ENCODE assay signal across 17 mouse cellular contexts in genomic region chr13:95679491-95679941, GRCm38 (mm10). TPM values are rescaled to one million over a fixed set of nuclear protein-coding genes. Genes with fewer than 3 reads are reported as not detected.
DNase-seq lines count a peak whose midpoint lies in the region; ATAC-seq and TF ChIP-seq lines count a peak whose summit lies in the region.
"Had no signal": no experiment of that assay in that cellular context is flagged by ENCODE, and none has a peak within 500 bp of the region (broad histone marks: within the 10 kb centered on the region; RNA-seq: fewer than 3 reads in every experiment).

No protein-coding gene starts in this region.

- H3K9me3 ChIP-seq in liver, embryonic 11.5 days (ENCODE audit: control insufficient read depth, low read length): no peaks in the 10 kb centered on the region
- H3K9me3 ChIP-seq: hindbrain, embryonic 10.5 days; midbrain, embryonic 10.5 days had no signal

- no peaks in the 10 kb centered on the region for H3K36me3 ChIP-seq in spleen, adult 2 months (ENCODE audit: control insufficient read depth, insufficient read depth, low read length)
- peaks cover 8% of the 10 kb centered on the region; the same call in 1 of the 2 replicates for H3K36me3 ChIP-seq in liver, embryonic 11.5 days (ENCODE audit: control insufficient read depth, insufficient read depth, low read length)

- ATAC-seq in liver, embryonic 11.5 days (replicated peaks; ENCODE audit: low FRiP score): peak; percentile 98
- peak; percentile 86 for ATAC-seq in megakaryocyte-erythroid progenitor cell, adult 5-6 weeks (replicated peaks; ENCODE audit: low FRiP score, low TSS enrichment, poor library complexity, severe bottlenecking)
- ATAC-seq in cerebellum, adult (ENCODE audit: insufficient number of reproducible peaks, low FRiP score, low TSS enrichment): no peak
- ATAC-seq: inflammation-experienced regulatory T-cells, adult 6 months had no signal

- TF ChIP-seq POLR2A in spleen, adult 2 months (IDR thresholded peaks at IDR 0.05; ENCODE audit: low read depth, low read length): no peak

- TF ChIP-seq CTCF in spleen, adult 2 months (IDR thresholded peaks at IDR 0.05; ENCODE audit: extremely low read depth, insufficient read depth, insufficient read length, insufficient replicate concordance): no peak

- peak overlapping the region; percentile 29; the same call in 1 of the 2 replicates for H3K27ac ChIP-seq in spleen, adult 2 months (ENCODE audit: insufficient read depth, low read length)
- H3K27ac ChIP-seq in liver, embryonic 11.5 days (ENCODE audit: low read depth, low read length): peak overlapping the region; percentile 75
- H3K27ac ChIP-seq: hindbrain, embryonic 10.5 days; midbrain, embryonic 10.5 days had no signal

- peaks cover 4% of the 10 kb centered on the region; the same call in 1 of the 2 replicates for H3K4me1 ChIP-seq in spleen, adult 2 months (ENCODE audit: control insufficient read depth, insufficient read depth, insufficient read length)
- H3K4me1 ChIP-seq in liver, embryonic 11.5 days (replicated peaks; ENCODE audit: control insufficient read depth, insufficient read depth, low read length): peaks cover 18% of the 10 kb centered on the region
- H3K4me1 ChIP-seq: hindbrain, embryonic 10.5 days; midbrain, embryonic 10.5 days had no signal

- H3K9ac ChIP-seq in liver, embryonic 11.5 days (ENCODE audit: low read depth, low read length): no peak overlapping the region

- DNase-seq in spleen, adult 2 months (ENCODE audit: low read depth in 1 of 2, low spot score in 2 of 2): no peak
- no peak for DNase-seq in spleen, postnatal 4 days (ENCODE audit: low spot score in 2 of 2)
- peak; percentile 69 for DNase-seq in c-Kit-positive CD71-positive TER-119-negative erythroid progenitor cells, embryonic 14.5 days (ENCODE audit: low read depth)
- no peak for DNase-seq in liver, embryonic 11.5 days (ENCODE audit: low spot score)
- no peak for DNase-seq in gastrocnemius, postnatal 25 days
- no peak for DNase-seq in yolk sac, embryonic 10.5 days (ENCODE audit: low spot score)
- DNase-seq: adrenal gland, postnatal 10 days; cerebellum, adult 11-12 months; kidney, postnatal 14 days; lung, adult 18-20 months; right cerebral cortex, adult 18-20 months; thymus, postnatal 36 days had no signal

- no peak overlapping the region for H3K4me3 ChIP-seq in spleen, adult 2 months (ENCODE audit: extremely low read depth, insufficient read depth, insufficient read length)
- H3K4me3 ChIP-seq in liver, embryonic 11.5 days (ENCODE audit: low read depth, low read length): no peak overlapping the region
- H3K4me3 ChIP-seq: hindbrain, embryonic 10.5 days; midbrain, embryonic 10.5 days had no signal

- no peaks in the 10 kb centered on the region for H3K27me3 ChIP-seq in spleen, adult 2 months (ENCODE audit: control insufficient read depth, insufficient read depth, low read length)
- H3K27me3 ChIP-seq in liver, embryonic 11.5 days (replicated peaks; ENCODE audit: control insufficient read depth, insufficient read depth, low read length): no peaks in the 10 kb centered on the region

- H3K4me2 ChIP-seq in liver, embryonic 11.5 days: peak overlapping the region; percentile 26

- 84% methylated on average over 4 of the region's 4 CpGs for WGBS in spleen, adult 2 months
- 42% methylated on average over 4 of the region's 4 CpGs for WGBS in liver, embryonic 11.5 days

RNA-seq across cellular contexts. Expression of gene F2rl2, which starts 17.1 kb away (rescaled TPM):
- polyA plus RNA-seq in spleen, adult 2 months (2012; rRNA removed): 10.7 and 11.8 TPM in 2 replicates
- polyA plus RNA-seq in liver, embryonic 11.5 days (2014; fragmentation: Nextera tagmentation; extraction: Ambion mirVana): 29.5 and 33.0 TPM in 2 replicates
- 0.70 and 1.1 TPM in 2 replicates for total RNA-seq in megakaryocyte-erythroid progenitor cell, adult 5-6 weeks (2014; fragmentation: Nextera tagmentation)
- total RNA-seq in megakaryocyte-erythroid progenitor cell, adult 5-6 weeks (2017): 3.0 TPM in 2 replicates
- not detected for total RNA-seq in gastrocnemius, postnatal 25 days (2021)
